Mouse (Mus musculus) liver, postnatal 0 days (tissue): ENCODE measurements around the gene Mmd.

ENCODE experiments used
- CTCF ChIP-seq: sonication (generic); IDR thresholded peaks from 2 replicates; pipeline ENCODE4 v1.5.1; 2016; ENCODE audit warnings: antibody characterized with exemption, low read depth
- EP300 ChIP-seq: IDR thresholded peaks from 2 replicates; pipeline ENCODE4 v1.6.1; 2016; ENCODE audit warnings: antibody characterized with exemption, low read depth, mild to moderate bottlenecking

GRCm38 (mm10) chr11:90306067-90306466 lies 56.8 kb downstream of the Mmd start:
- TF ChIP-seq CTCF (no peak), EP300 (no peak)
